Mouse (Mus musculus) bone marrow, adult 2 months (tissue): ENCODE results near the gene Csnk1e. TPM values are rescaled to one million over a fixed set of nuclear protein-coding genes. Genes with fewer than 3 reads are reported as not detected.

Experiments used
- H3K27ac ChIP-seq: fragments of 200-500 bp; 2 replicates; pipeline ENCODE4 v1.5.1; 2012; ENCODE audit warnings: low read depth, mild to moderate bottlenecking, control low read depth, inconsistent platforms, low read length; ENCODE audit not compliant: control insufficient read depth, poor library complexity, insufficient read depth
- H3K4me1 ChIP-seq: fragments of 200-500 bp; 2 replicates; pipeline ENCODE4 v1.6.1; 2011; ENCODE audit warnings: low read length; ENCODE audit not compliant: control insufficient read depth, insufficient read depth
- H3K4me3 ChIP-seq: fragments of 200-500 bp; replicated peaks from 2 replicates; pipeline ENCODE3; 2011; ENCODE audit warnings: mild to moderate bottlenecking, low read depth, low read length, control low read depth; ENCODE audit not compliant: control insufficient read depth
- CTCF ChIP-seq: fragments of 200-500 bp; IDR thresholded peaks from 2 replicates; pipeline ENCODE4 v1.5.1; 2011; ENCODE audit warnings: low read length, control low read depth; ENCODE audit not compliant: control insufficient read depth, insufficient read depth
- POLR2A ChIP-seq: fragments of 200-500 bp; IDR thresholded peaks from 2 replicates; pipeline ENCODE4 v1.6.1; 2011; ENCODE audit warnings: low read depth, mild to moderate bottlenecking, control low read depth, low read length, borderline replicate concordance; ENCODE audit not compliant: control insufficient read depth
- WGBS: fragments of 180-500 bp; shearing (Covaris S2); methylation state at CpG from one replicate; pipeline ENCODE4 v1.1.7; 2018; 5-methylcytosine and 5-hydroxymethylcytosine counted together
- polyA plus RNA-seq: library from polyadenylated mRNA; stranded (reverse); fragments of >200 nt; gene quantifications from 2 replicates; pipeline ENCODE4 v1.2.4, GENCODE M21; 2011; ENCODE audit warnings: low replicate concordance; ENCODE audit not compliant: missing spikeins, insufficient read depth, insufficient read length

Gene Csnk1e
- polyA plus RNA-seq, 1 experiment, result 34.2 TPM

GRCm38 (mm10) chr15:79453831-79454230 lies 1.5 kb downstream of the Csnk1e start:
- no peak overlapping the region for H3K4me3 ChIP-seq
- TF ChIP-seq CTCF (no peak), POLR2A (no peak)
- H3K4me1 ChIP-seq, result no peaks in the 10 kb centered on the region; the same call in 1 of the 2 replicates
- no peak overlapping the region for H3K27ac ChIP-seq
- 79% methylated on average over 4 of the region's 4 CpGs for WGBS

GRCm38 (mm10) chr15:79448041-79448440 lies 7.3 kb downstream of the Csnk1e start:
- Histone ChIP-seq H3K4me1 (no peaks in the 10 kb centered on the region; the same call in 1 of the 2 replicates), H3K4me3 (no peak overlapping the region), H3K27ac (no peak overlapping the region)
- WGBS, result 85% methylated on average over 3 of the region's 3 CpGs
- TF ChIP-seq CTCF (no peak), POLR2A (no peak)

GRCm38 (mm10) chr15:79445786-79446654 lies 9.3 kb downstream of the Csnk1e start:
- no peak for TF ChIP-seq POLR2A
- TF ChIP-seq CTCF, result no peak
- Histone ChIP-seq H3K4me1 (no peaks in the 10 kb centered on the region; the same call in 1 of the 2 replicates), H3K4me3 (no peak overlapping the region), H3K27ac (peak overlapping the region; percentile 62)
- 44% methylated on average over 8 of the region's 8 CpGs for WGBS

- WGBS, result 68% methylated on average over 7 of the region's 7 CpGs
- no peak for TF ChIP-seq CTCF
- no peak for TF ChIP-seq POLR2A
Measured at GRCm38 (mm10) chr15:79443856-79444410, 11.4 kb downstream of the Csnk1e start.

GRCm38 (mm10) chr15:79442961-79443518 lies 12.3 kb downstream of the Csnk1e start:
- Histone ChIP-seq H3K27ac (no peak overlapping the region; the same call in 1 of the 2 replicates), H3K4me1 (no peaks in the 10 kb centered on the region; the same call in 1 of the 2 replicates), H3K4me3 (no peak overlapping the region)
- WGBS, result 86% methylated on average over 9 of the region's 9 CpGs
- TF ChIP-seq CTCF (no peak), POLR2A (no peak)

More at GRCm38 (mm10) chr15:79443856-79444410, 11.4 kb downstream of the Csnk1e start:
- Histone ChIP-seq H3K4me3 (no peak overlapping the region), H3K4me1 (no peaks in the 10 kb centered on the region; the same call in 1 of the 2 replicates), H3K27ac (no peak overlapping the region)

- WGBS, result 24% methylated on average over 6 of the region's 6 CpGs
- Histone ChIP-seq H3K27ac (peak overlapping the region; percentile 75), H3K4me3 (peak overlapping the region; percentile 61), H3K4me1 (no peaks in the 10 kb centered on the region; the same call in 1 of the 2 replicates)
- TF ChIP-seq CTCF, result no peak
- no peak for TF ChIP-seq POLR2A
Measured at GRCm38 (mm10) chr15:79442257-79442611, 13.1 kb downstream of the Csnk1e start.

GRCm38 (mm10) chr15:79441331-79442256 lies 13.8 kb downstream of the Csnk1e start:
- Histone ChIP-seq H3K4me3 (peak overlapping the region; percentile 61), H3K4me1 (no peaks in the 10 kb centered on the region; the same call in 1 of the 2 replicates), H3K27ac (peak overlapping the region; percentile 88)
- under 1% methylated on average over 99 of the region's 107 CpGs for WGBS
- TF ChIP-seq POLR2A, result peak; percentile 5; the same call in 1 of the 2 replicates
- TF ChIP-seq CTCF, result no peak
